Mouse (Mus musculus) limb, embryonic 13.5 days (tissue): Measurements from ENCODE around the gene Tuba4a. TPM values are rescaled to one million over a fixed set of nuclear protein-coding genes. Genes with fewer than 3 reads are reported as not detected.

Experiments
- ATAC-seq: fragments of 200-750 bp; cut with Nextera tagmentation; 2 replicates; pipeline ENCODE4 v1.8.0; 2017; ENCODE audit warnings: low read depth, moderate number of reproducible peaks, moderate TSS enrichment; ENCODE audit not compliant: low FRiP score
- H3K27ac ChIP-seq: fragments of 300-500 bp; sonication (generic); 2 replicates; pipeline ENCODE4 v1.5.1; 2015; ENCODE audit warnings: inconsistent platforms, mild to moderate bottlenecking, moderate library complexity
- H3K27me3 ChIP-seq: fragments of 300-500 bp; sonication (generic); 2 replicates; pipeline ENCODE4 v1.6.1; 2015; ENCODE audit warnings: mild to moderate bottlenecking, inconsistent platforms
- H3K36me3 ChIP-seq: fragments of 300-500 bp; sonication (generic); 2 replicates; pipeline ENCODE4 v1.6.1; 2015; ENCODE audit warnings: inconsistent platforms, mild to moderate bottlenecking, moderate library complexity
- H3K4me1 ChIP-seq: fragments of 300-500 bp; sonication (generic); 2 replicates; pipeline ENCODE4 v1.6.1; 2015; ENCODE audit warnings: inconsistent platforms
- H3K4me2 ChIP-seq: fragments of 300-500 bp; sonication (generic); replicated peaks from 2 replicates; pipeline ENCODE4 v1.6.1; 2015; ENCODE audit warnings: inconsistent platforms, mild to moderate bottlenecking, moderate library complexity
- H3K4me3 ChIP-seq: fragments of 300-500 bp; sonication (generic); 2 replicates; pipeline ENCODE4 v1.5.1; 2015; ENCODE audit warnings: moderate library complexity, mild to moderate bottlenecking, inconsistent platforms
- H3K9ac ChIP-seq: fragments of 300-500 bp; sonication (generic); 2 replicates; pipeline ENCODE4 v1.6.1; 2015; ENCODE audit warnings: mild to moderate bottlenecking, inconsistent platforms
- H3K9me3 ChIP-seq: fragments of 300-500 bp; sonication (generic); 2 replicates; pipeline ENCODE4 v1.6.1; 2016; ENCODE audit warnings: inconsistent platforms
- WGBS: fragments of 180-500 bp; shearing (Covaris S2); methylation state at CpG from one replicate; pipeline ENCODE4 v1.1.7; 2015; 5-methylcytosine and 5-hydroxymethylcytosine counted together
- polyA plus RNA-seq: library from polyadenylated mRNA; unstranded; fragments of >200 nt; fragmentation: Nextera tagmentation; extraction: Ambion mirVana; gene quantifications from 2 replicates; pipeline ENCODE4 v1.2.1, GENCODE M21; 2015

The Tuba4a gene
- polyA plus RNA-seq, 1 experiment from 2014 or later: 22.7 TPM

GRCm38 (mm10) chr1:75216797-75217585 lies 2.7 kb downstream of the Tuba4a start:
- no peak overlapping the region for H3K4me3 ChIP-seq
- 74% methylated on average over 13 of the region's 13 CpGs for WGBS
- peaks cover 23% of the 10 kb centered on the region for H3K4me1 ChIP-seq
- H3K9ac ChIP-seq: no peak overlapping the region
- no peaks in the 10 kb centered on the region for H3K9me3 ChIP-seq
- ATAC-seq: no peak
- H3K4me2 ChIP-seq: peak overlapping the region; percentile 96; the same call in 1 of the 2 replicates
- peaks cover 39% of the 10 kb centered on the region for H3K36me3 ChIP-seq
- no peak overlapping the region for H3K27ac ChIP-seq
- peaks cover 66% of the 10 kb centered on the region for H3K27me3 ChIP-seq

GRCm38 (mm10) chr1:75215785-75216184 lies 3.9 kb downstream of the Tuba4a start:
- no peak overlapping the region for H3K9ac ChIP-seq
- no peak overlapping the region for H3K4me3 ChIP-seq
- H3K4me1 ChIP-seq: peaks cover 31% of the 10 kb centered on the region
- H3K27me3 ChIP-seq: peaks cover 54% of the 10 kb centered on the region
- 90% methylated on average over 9 of the region's 9 CpGs for WGBS
- no peaks in the 10 kb centered on the region for H3K9me3 ChIP-seq
- H3K27ac ChIP-seq: no peak overlapping the region
- ATAC-seq: no peak
- no peak overlapping the region for H3K4me2 ChIP-seq
- peaks cover 41% of the 10 kb centered on the region for H3K36me3 ChIP-seq

- peaks cover 41% of the 10 kb centered on the region for H3K36me3 ChIP-seq
- no peak overlapping the region for H3K4me2 ChIP-seq
- H3K4me3 ChIP-seq: no peak overlapping the region
- 81% methylated on average over 5 of the region's 5 CpGs for WGBS
- no peaks in the 10 kb centered on the region for H3K9me3 ChIP-seq
- no peak overlapping the region for H3K27ac ChIP-seq
- ATAC-seq: no peak
- H3K4me1 ChIP-seq: peaks cover 37% of the 10 kb centered on the region
- H3K27me3 ChIP-seq: peaks cover 45% of the 10 kb centered on the region
- no peak overlapping the region for H3K9ac ChIP-seq
Measured at GRCm38 (mm10) chr1:75214886-75215285, 4.8 kb downstream of the Tuba4a start.

DNA sequence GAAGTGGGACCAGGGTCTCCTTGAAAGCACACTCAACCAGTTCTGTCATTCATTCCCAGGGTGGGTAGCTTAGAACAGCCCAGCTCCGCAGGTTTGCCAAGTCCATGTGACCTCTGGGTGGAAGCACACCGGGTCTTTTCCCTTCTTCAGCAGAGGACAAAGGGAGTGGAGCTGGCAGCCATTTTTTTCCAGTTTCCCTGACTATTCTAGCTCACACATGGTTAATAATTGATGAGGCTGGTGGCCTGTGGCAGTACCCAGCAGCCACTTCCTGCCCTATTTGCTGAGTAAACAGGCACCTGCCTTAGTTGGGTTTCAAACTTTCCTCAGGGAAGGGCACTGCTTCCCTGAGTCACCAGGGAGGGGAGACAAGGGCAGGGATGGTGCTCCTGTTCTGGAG lies 5.2 kb downstream of the Tuba4a start:
- no peak overlapping the region for H3K9ac ChIP-seq
- no peak overlapping the region for H3K4me2 ChIP-seq
- H3K27ac ChIP-seq: no peak overlapping the region
- H3K9me3 ChIP-seq: no peaks in the 10 kb centered on the region
- H3K36me3 ChIP-seq: peaks cover 41% of the 10 kb centered on the region
- peaks cover 44% of the 10 kb centered on the region for H3K27me3 ChIP-seq
- 85% methylated on average over 2 of the region's 2 CpGs for WGBS
- peaks cover 37% of the 10 kb centered on the region for H3K4me1 ChIP-seq
- no peak overlapping the region for H3K4me3 ChIP-seq
- ATAC-seq: no peak

GRCm38 (mm10) chr1:75213096-75213495 lies 6.6 kb downstream of the Tuba4a start:
- Histone ChIP-seq H3K27me3 (peaks cover 31% of the 10 kb centered on the region), H3K4me2 (no peak overlapping the region), H3K9ac (no peak overlapping the region), H3K9me3 (no peaks in the 10 kb centered on the region), H3K27ac (no peak overlapping the region), H3K4me1 (peaks cover 34% of the 10 kb centered on the region), H3K4me3 (no peak overlapping the region), H3K36me3 (peaks cover 41% of the 10 kb centered on the region)
- no peak for ATAC-seq
- 90% methylated on average over 7 of the region's 7 CpGs for WGBS

GRCm38 (mm10) chr1:75212542-75212941 lies 7.1 kb downstream of the Tuba4a start:
- Histone ChIP-seq H3K27me3 (peaks cover 25% of the 10 kb centered on the region), H3K9me3 (no peaks in the 10 kb centered on the region), H3K27ac (no peak overlapping the region), H3K36me3 (peaks cover 41% of the 10 kb centered on the region), H3K4me1 (peaks cover 32% of the 10 kb centered on the region), H3K4me3 (no peak overlapping the region), H3K9ac (no peak overlapping the region), H3K4me2 (no peak overlapping the region; the same call in 1 of the 2 replicates)
- no peak for ATAC-seq
- WGBS: 89% methylated on average over 4 of the region's 4 CpGs

GRCm38 (mm10) chr1:75211141-75211708 lies 8.4 kb downstream of the Tuba4a start:
- Histone ChIP-seq H3K4me3 (peak overlapping the region; percentile 95), H3K27ac (no peak overlapping the region), H3K9me3 (no peaks in the 10 kb centered on the region), H3K4me1 (peaks cover 32% of the 10 kb centered on the region), H3K4me2 (peak overlapping the region; percentile 97), H3K36me3 (peaks cover 41% of the 10 kb centered on the region), H3K9ac (peak overlapping the region; percentile 95), H3K27me3 (peaks cover 13% of the 10 kb centered on the region)
- 11% methylated on average over 17 of the region's 17 CpGs for WGBS
- ATAC-seq: no peak

DNA sequence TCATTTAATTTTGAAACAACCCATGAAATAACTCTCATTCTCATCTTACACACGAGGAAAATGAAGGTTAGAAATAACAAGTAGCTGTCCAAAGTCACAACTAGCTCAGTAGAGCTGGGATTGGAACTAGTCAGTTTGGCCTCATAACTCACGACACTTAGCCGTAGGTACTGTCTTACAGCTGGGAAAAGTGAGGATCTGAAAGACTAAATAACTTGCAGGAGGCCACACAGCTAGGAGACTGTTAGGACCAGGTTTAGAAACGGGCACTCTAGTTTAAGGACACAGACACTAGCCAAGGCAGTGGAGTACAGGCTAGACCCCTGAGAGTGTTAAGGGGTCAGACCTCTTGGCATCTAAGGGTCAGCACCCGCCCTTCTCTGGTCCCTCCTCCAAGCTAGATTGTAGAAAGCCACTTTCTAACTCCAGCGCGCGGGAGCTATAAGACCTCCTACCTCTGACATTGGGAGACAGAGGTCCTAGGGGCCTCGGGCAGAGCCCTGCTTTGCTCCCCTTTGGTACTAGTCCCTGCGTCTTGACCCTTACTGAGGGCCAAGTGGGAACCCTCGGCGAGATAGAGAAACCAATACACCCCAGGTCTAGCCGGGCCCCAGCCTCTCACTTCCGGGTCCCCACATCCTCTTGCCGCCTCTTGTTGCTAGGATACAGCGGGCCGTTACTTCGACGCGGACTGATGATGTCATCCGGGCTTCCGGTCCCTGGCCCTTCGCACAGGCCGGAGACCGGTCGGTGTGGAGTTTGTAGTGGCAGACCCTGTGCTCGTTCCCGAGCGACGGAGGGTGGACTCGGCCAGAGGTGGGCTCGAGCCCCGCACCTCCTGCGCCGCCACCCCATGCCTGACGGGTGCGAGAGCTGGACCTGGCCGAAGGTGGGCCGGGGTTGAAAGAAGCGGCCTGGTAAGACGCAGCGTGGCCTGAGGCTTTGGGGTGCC lies 9.3 kb downstream of the Tuba4a start, which contains the start of the genes Glb1l and Stk16:
Gene Glb1l (minus strand): TSS at position 678 of the 952 bp plus-strand sequence.
Gene Stk16 (plus strand): TSS at position 703 of the 952 bp plus-strand sequence.
- whole genome bisulfite sequencing: 6% methylated on average over 42 of the region's 42 CpGs

DNA sequence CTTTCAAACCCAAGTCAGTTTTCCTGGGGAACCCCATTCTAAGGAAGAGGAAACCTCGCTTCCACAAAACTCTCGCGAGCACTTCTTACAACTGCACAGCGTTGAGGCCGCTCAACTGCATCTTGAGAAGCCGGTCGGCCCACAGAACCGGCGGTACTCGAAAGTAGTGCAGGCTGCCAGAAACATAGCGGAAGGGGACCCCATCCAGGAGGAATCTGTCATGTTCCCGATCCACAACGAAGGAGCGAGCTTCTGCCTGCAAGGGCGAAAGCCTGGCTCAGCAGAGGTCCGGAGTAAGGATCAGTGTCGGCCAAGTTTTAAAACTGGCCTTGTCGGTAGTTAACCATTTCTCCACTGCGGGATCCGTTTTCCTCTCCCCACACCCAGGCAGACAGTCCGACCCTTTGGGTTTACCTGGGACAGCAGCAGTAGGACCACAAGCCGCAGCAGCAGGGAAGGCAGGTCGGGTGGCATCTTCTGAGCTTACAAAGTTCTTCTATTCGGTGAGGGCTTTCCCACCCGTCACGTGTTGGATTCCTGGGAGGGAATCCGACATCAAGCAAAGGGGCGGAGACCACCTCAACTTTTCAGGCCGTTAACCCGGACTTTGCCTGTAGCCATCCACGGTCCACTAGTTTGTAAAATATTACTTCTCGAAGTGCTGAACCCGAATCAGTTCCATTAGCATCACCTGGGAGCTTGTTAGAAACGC lies 10.5 kb downstream of the Tuba4a start:
- no peak for ATAC-seq
- WGBS: 9% methylated on average over 34 of the region's 34 CpGs
- H3K4me2 ChIP-seq: peak overlapping the region; percentile 97
- H3K36me3 ChIP-seq: peaks cover 22% of the 10 kb centered on the region
- H3K4me3 ChIP-seq: peak overlapping the region; percentile 95
- H3K9ac ChIP-seq: peak overlapping the region; percentile 72
- no peaks in the 10 kb centered on the region for H3K9me3 ChIP-seq
- peaks cover 4% of the 10 kb centered on the region; the same call in 1 of the 2 replicates for H3K27me3 ChIP-seq
- no peak overlapping the region for H3K27ac ChIP-seq
- peaks cover 32% of the 10 kb centered on the region for H3K4me1 ChIP-seq

More for the DNA sequence above, 9.3 kb downstream of the Tuba4a start, which contains the start of the genes Glb1l and Stk16:
- Histone ChIP-seq H3K9ac (peak within 1 kb of the TSS; percentile 95), H3K27ac (no peak within 1 kb of the TSS), H3K4me2 (peak within 1 kb of the TSS; percentile 97), H3K9me3 (no peaks in the 10 kb centered on the region), H3K27me3 (peaks cover 4% of the 10 kb centered on the region), H3K4me1 (peaks cover 32% of the 10 kb centered on the region), H3K4me3 (peak within 1 kb of the TSS; percentile 95), H3K36me3 (peaks cover 35% of the 10 kb centered on the region)
- ATAC-seq: peak; percentile 95

GRCm38 (mm10) chr1:75201236-75201635 lies 18.4 kb downstream of the Tuba4a start:
- no peaks in the 10 kb centered on the region for H3K9me3 ChIP-seq
- no peak overlapping the region for H3K9ac ChIP-seq
- H3K27me3 ChIP-seq: no peaks in the 10 kb centered on the region
- ATAC-seq: no peak
- H3K4me1 ChIP-seq: no peaks in the 10 kb centered on the region
- H3K27ac ChIP-seq: no peak overlapping the region
- H3K4me3 ChIP-seq: no peak overlapping the region
- H3K4me2 ChIP-seq: no peak overlapping the region
- WGBS: 86% methylated on average over 1 of the region's 1 CpGs
- peaks cover 41% of the 10 kb centered on the region for H3K36me3 ChIP-seq

- no peak for ATAC-seq
- Histone ChIP-seq H3K4me1 (peaks cover 22% of the 10 kb centered on the region), H3K27ac (peak overlapping the region; percentile 93), H3K9me3 (no peaks in the 10 kb centered on the region), H3K36me3 (peaks cover 37% of the 10 kb centered on the region), H3K27me3 (no peaks in the 10 kb centered on the region), H3K9ac (peak overlapping the region; percentile 90), H3K4me3 (peak overlapping the region; percentile 80), H3K4me2 (peak overlapping the region; percentile 95)
- WGBS: under 1% methylated on average over 19 of the region's 19 CpGs
Measured at GRCm38 (mm10) chr1:75192452-75192851, 27.2 kb downstream of the Tuba4a start.
